11 mouse cellular contexts compared by ENCODE assay signal in genomic region chr9:120263994-120264393, GRCm38 (mm10). TPM values are rescaled to one million over a fixed set of nuclear protein-coding genes. Genes with fewer than 3 reads are reported as not detected.
DNase-seq lines count a peak whose midpoint lies in the region; ATAC-seq and TF ChIP-seq lines count a peak whose summit lies in the region.
"Had no signal": no experiment of that assay in that cellular context is flagged by ENCODE, and none has a peak within 500 bp of the region (broad histone marks: within the 10 kb centered on the region; RNA-seq: fewer than 3 reads in every experiment).

No protein-coding gene starts in this region.

- no peaks in the 10 kb centered on the region for H3K4me1 ChIP-seq in heart, embryonic 10.5 days
- H3K4me1 ChIP-seq in forebrain, embryonic 14.5 days (ENCODE audit: control insufficient read depth, insufficient read depth, low read length), result peaks cover 16% of the 10 kb centered on the region
- H3K4me1 ChIP-seq in neural tube, embryonic 14.5 days (ENCODE audit: control insufficient read depth, insufficient read depth, low read length), result 0 out of 2 replicates have a peak, but pooled peaks cover 6% of the 10 kb centered on the region
- H3K4me1 ChIP-seq in kidney, embryonic 16.5 days (ENCODE audit: insufficient read depth, low read length), result no peaks in the 10 kb centered on the region
- H3K4me1 ChIP-seq: embryonic facial prominence, embryonic 15.5 days had no signal

- no peak for TF ChIP-seq CTCF in layer of hippocampus, adult 2 months (conservative IDR thresholded peaks at IDR 0.05)

- H3K36me3 ChIP-seq in heart, embryonic 10.5 days, result no peaks in the 10 kb centered on the region
- H3K36me3 ChIP-seq in forebrain, embryonic 14.5 days (ENCODE audit: control insufficient read depth, insufficient read depth, low read length), result no peaks in the 10 kb centered on the region
- H3K36me3 ChIP-seq in neural tube, embryonic 14.5 days (ENCODE audit: control insufficient read depth, insufficient read depth, low read length), result no peaks in the 10 kb centered on the region
- no peaks in the 10 kb centered on the region for H3K36me3 ChIP-seq in kidney, embryonic 16.5 days (ENCODE audit: insufficient read depth, low read length)
- H3K36me3 ChIP-seq: embryonic facial prominence, embryonic 15.5 days had no signal

- WGBS in heart, embryonic 10.5 days, result 75% methylated on average over 5 of the region's 5 CpGs
- WGBS in forebrain, embryonic 14.5 days, result 7% methylated on average over 5 of the region's 5 CpGs
- 37% methylated on average over 5 of the region's 5 CpGs for WGBS in neural tube, embryonic 14.5 days
- WGBS in kidney, embryonic 16.5 days, result 67% methylated on average over 5 of the region's 5 CpGs

- H3K9me3 ChIP-seq in heart, embryonic 10.5 days, result no peaks in the 10 kb centered on the region
- H3K9me3 ChIP-seq in forebrain, embryonic 14.5 days (replicated peaks; ENCODE audit: control insufficient read depth, low read length), result no peaks in the 10 kb centered on the region
- H3K9me3 ChIP-seq in neural tube, embryonic 14.5 days (ENCODE audit: control insufficient read depth, low read length), result no peaks in the 10 kb centered on the region
- H3K9me3 ChIP-seq in kidney, embryonic 16.5 days (ENCODE audit: low read length), result no peaks in the 10 kb centered on the region
- H3K9me3 ChIP-seq: embryonic facial prominence, embryonic 15.5 days had no signal

- H3K9ac ChIP-seq in forebrain, embryonic 14.5 days (ENCODE audit: low read length), result no peak overlapping the region
- no peak overlapping the region for H3K9ac ChIP-seq in neural tube, embryonic 14.5 days (replicated peaks; ENCODE audit: low read depth, low read length)
- H3K9ac ChIP-seq in kidney, embryonic 16.5 days (replicated peaks; ENCODE audit: low read length), result no peak overlapping the region
- H3K9ac ChIP-seq: embryonic facial prominence, embryonic 15.5 days had no signal

- H3K4me2 ChIP-seq in forebrain, embryonic 14.5 days (ENCODE audit: low read length), result no peak overlapping the region
- H3K4me2 ChIP-seq in neural tube, embryonic 14.5 days (ENCODE audit: low read depth, low read length), result no peak overlapping the region
- no peak overlapping the region for H3K4me2 ChIP-seq in kidney, embryonic 16.5 days (replicated peaks; ENCODE audit: low read depth, low read length)
- H3K4me2 ChIP-seq: embryonic facial prominence, embryonic 15.5 days had no signal

- no peaks in the 10 kb centered on the region for H3K27me3 ChIP-seq in heart, embryonic 10.5 days (ENCODE audit: insufficient read depth, poor library complexity, severe bottlenecking)
- H3K27me3 ChIP-seq in forebrain, embryonic 14.5 days (replicated peaks; ENCODE audit: control insufficient read depth, insufficient read depth, low read length), result no peaks in the 10 kb centered on the region
- no peaks in the 10 kb centered on the region for H3K27me3 ChIP-seq in neural tube, embryonic 14.5 days (ENCODE audit: control insufficient read depth, insufficient read depth, low read length)
- no peaks in the 10 kb centered on the region for H3K27me3 ChIP-seq in kidney, embryonic 16.5 days (ENCODE audit: insufficient read depth, low read length)
- H3K27me3 ChIP-seq: embryonic facial prominence, embryonic 15.5 days had no signal

- H3K27ac ChIP-seq in heart, embryonic 10.5 days, result no peak overlapping the region
- H3K27ac ChIP-seq in forebrain, embryonic 14.5 days (ENCODE audit: low read depth, low read length), result 0 out of 2 replicates have a peak overlapping the region, but pooled peaks have one; percentile 52
- H3K27ac ChIP-seq in layer of hippocampus, adult 2 months, result no peak overlapping the region
- peak overlapping the region; percentile 46 for H3K27ac ChIP-seq in neural tube, embryonic 14.5 days (ENCODE audit: low read depth, low read length)
- no peak overlapping the region for H3K27ac ChIP-seq in kidney, embryonic 16.5 days (ENCODE audit: low read length)
- H3K27ac ChIP-seq: embryonic facial prominence, embryonic 15.5 days had no signal

- intact Hi-C loops in heart, postnatal 10 days (cut with DNase I), result no loop called here

- ATAC-seq in forebrain, embryonic 14.5 days, result peak; percentile 93
- peak; percentile 81 for ATAC-seq in neural tube, embryonic 14.5 days (ENCODE audit: low read depth)
- no peak for ATAC-seq in kidney, embryonic 16.5 days (ENCODE audit: low FRiP score, low TSS enrichment)

- peak; percentile 9 to 29 for DNase-seq in heart, postnatal 10 days
- no peak for DNase-seq in heart, embryonic 10.5 days (ENCODE audit: low spot score)
- DNase-seq in forebrain, embryonic 14.5 days (ENCODE audit: low spot score), result peak; percentile 97
- peak; percentile 59 to 76 for DNase-seq in layer of hippocampus, adult 2 months (ENCODE audit: low spot score in 2 of 2)
- DNase-seq in urinary bladder, adult 2 months (ENCODE audit: low spot score), result no peak
- DNase-seq in embryo, embryonic 10.5 days (ENCODE audit: low spot score), result no peak
- DNase-seq: heart, postnatal 36 days; liver had no signal

- no peak overlapping the region for H3K4me3 ChIP-seq in heart, embryonic 10.5 days
- no peak overlapping the region for H3K4me3 ChIP-seq in forebrain, embryonic 14.5 days (ENCODE audit: low read depth, low read length)
- no peak overlapping the region for H3K4me3 ChIP-seq in layer of hippocampus, adult 2 months
- no peak overlapping the region for H3K4me3 ChIP-seq in neural tube, embryonic 14.5 days (ENCODE audit: low read depth, low read length)
- no peak overlapping the region for H3K4me3 ChIP-seq in kidney, embryonic 16.5 days (ENCODE audit: low read length)
- H3K4me3 ChIP-seq: embryonic facial prominence, embryonic 15.5 days had no signal

RNA-seq across cellular contexts. Expression of gene Myrip, which starts 37.3 kb away (rescaled TPM):
- total RNA-seq in heart, postnatal 10 days (2021), result 1 to 10 TPM; 2.3 to 3.8 TPM
- polyA plus RNA-seq in heart, embryonic 10.5 days (2016; fragmentation: Nextera tagmentation; extraction: Ambion mirVana), result 0.15 and 0.21 TPM in 2 replicates
- 0.89 and 1.3 TPM in 2 replicates for polyA plus RNA-seq in forebrain, embryonic 14.5 days (2014; fragmentation: Nextera tagmentation; extraction: Ambion mirVana)
- 10 to 100 TPM; 54.7 to 58.7 TPM for total RNA-seq in layer of hippocampus, adult 2 months (2021)
- polyA plus RNA-seq in neural tube, embryonic 14.5 days (2014; fragmentation: Nextera tagmentation; extraction: Ambion mirVana), result 5.2 and 6.3 TPM in 2 replicates
- polyA plus RNA-seq in kidney, embryonic 16.5 days (2015; fragmentation: Nextera tagmentation; extraction: Ambion mirVana), result 0.19 and 0.30 TPM in 2 replicates
- 2.0 and 3.6 TPM in 2 replicates for polyA plus RNA-seq in urinary bladder, adult 2 months (2012; rRNA removed)

Comparison
In these comparisons a context has a peak if more than half of its experiments do, and no peak if none do; other contexts are left out.
1. DNase-seq: peak in heart, postnatal 10 days (2 of 2), forebrain, embryonic 14.5 days (single experiment) and layer of hippocampus, adult 2 months (2 of 2); none in heart, embryonic 10.5 days (single experiment), urinary bladder, adult 2 months (single experiment) and embryo, embryonic 10.5 days (single experiment).
2. H3K27ac ChIP-seq: peak in forebrain, embryonic 14.5 days (single experiment) and neural tube, embryonic 14.5 days (single experiment); none in heart, embryonic 10.5 days (single experiment), layer of hippocampus, adult 2 months (single experiment) and kidney, embryonic 16.5 days (single experiment).